Mouse (Mus musculus) gastrocnemius, postnatal 25 days (tissue): ENCODE data around the gene Abcd2. TPM values are rescaled to one million over a fixed set of nuclear protein-coding genes. Genes with fewer than 3 reads are reported as not detected.

Source experiments
- DNase-seq: peaks from one replicate; pipeline ENCODE4 v3.0.0; 2022
- long read RNA-seq, 2 experiments: library from polyadenylated mRNA; stranded (forward); transcript quantifications; one replicate each; pipeline ENCODE4 v2.0.0; 2021
- total RNA-seq, 2 experiments: library from RNA; stranded (reverse); gene quantifications; 1 replicate in 1 of 2; 2 replicates in 1 of 2; pipeline ENCODE4 v1.2.3; 2021

Abcd2 gene
- 10 to 100 TPM; 20.3 to 20.6 TPM for total RNA-seq
- long read RNA-seq, experiment 1, full-length matches to known transcripts = 12 of 18 reads
- long read RNA-seq, experiment 1, partial matches to known transcripts = 2 of 18 reads
- long read RNA-seq, experiment 1, other reads (novel, unspliced or antisense) = 4 of 18 reads
- long read RNA-seq, experiment 2, full-length matches to known transcripts = 39 of 46 reads
- long read RNA-seq, experiment 2, partial matches to known transcripts = 6 of 46 reads
- long read RNA-seq, experiment 2, other reads (novel, unspliced or antisense) = 1 of 46 reads

DNA sequence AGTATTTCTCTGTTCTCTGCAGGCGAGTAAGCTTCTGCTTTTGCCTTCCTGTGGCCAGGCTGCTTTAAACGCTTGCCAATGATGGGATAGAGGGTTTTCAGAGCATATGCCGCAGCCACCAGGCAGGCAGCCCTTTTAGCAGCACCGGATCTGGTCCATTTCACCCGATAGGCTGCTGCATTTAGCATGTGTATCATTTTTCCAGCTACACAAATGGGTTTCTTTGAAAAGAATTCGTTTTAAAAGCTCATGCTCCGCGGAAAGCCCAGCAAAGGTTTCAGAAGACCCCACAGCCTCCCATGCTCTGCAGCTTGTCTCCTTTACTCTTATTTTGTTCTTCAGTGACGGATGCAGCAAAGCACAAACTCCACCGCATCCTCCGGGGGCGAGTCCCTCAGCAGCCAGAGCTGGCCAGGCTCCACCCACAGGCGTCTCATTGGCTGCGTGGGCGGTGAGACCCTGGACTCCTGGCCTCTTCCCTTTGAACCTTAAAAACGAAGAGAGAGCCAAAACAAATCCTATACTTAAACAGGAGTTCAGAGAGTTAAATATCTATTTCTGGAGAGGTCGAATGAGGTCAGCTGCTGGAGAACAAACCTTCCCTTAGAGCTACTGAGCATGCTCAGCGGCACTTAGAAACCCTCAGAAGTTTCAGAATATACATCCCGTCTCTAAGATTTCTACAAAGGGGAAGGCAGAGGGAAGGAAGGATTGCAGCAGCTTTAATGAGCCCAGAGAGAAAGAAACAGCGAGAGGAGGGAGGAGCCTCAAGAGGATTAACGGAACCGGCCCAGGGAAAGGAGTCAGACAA, at the start of gene Abcd2:
Gene Abcd2 (minus strand): TSS at position 388 of the 811 bp plus-strand sequence.
- DNase-seq = peak; percentile 75

DNA sequence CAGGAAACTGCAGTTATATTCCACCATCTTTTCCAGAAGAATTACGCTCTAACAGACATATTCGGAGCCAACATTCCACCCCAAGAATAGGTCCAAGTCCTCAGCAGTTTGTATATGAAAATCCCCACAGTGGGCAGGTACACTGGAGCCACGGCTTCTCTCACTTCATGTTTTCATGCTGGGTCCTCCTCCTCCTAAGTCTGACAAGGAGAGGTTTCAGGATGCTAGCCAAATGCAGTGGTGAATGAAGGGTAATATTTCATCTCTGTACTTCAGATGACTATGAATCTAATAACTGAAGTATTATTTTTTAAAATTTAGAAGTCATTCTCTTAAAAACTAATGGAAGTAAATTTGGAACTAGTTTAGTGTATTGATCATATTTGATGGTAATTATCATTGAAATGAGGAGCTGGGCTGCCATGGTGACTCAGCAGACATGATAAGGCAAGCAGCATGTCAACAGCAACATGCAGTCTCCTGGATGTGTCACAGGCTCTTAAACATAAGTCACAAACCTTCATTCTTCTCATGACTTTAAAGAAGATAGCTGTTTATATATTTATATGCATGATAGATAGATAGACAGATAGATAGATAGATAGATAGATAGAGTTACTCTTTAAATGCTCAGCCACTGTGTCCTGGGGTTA, 49.2 kb upstream of the Abcd2 start:
- DNase-seq = no peak

DNA sequence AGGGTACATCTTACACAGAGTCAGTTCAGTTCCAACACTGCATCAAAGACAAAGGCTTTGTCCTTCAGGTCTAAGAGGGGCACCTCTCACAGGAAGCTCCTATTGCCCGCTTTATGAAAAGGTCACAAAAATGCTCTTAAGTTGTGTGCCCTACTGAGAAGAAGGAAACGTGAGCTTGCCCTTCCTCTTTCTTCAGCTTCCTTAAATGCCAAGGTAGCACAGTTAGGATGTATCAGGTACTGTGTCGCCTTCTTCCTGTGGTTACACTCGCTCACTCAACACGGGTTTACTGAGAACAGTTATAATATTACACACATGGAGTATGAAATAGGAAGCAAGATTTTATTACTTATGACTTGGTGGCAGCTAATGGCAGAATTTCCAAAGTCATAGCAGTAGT, 45.7 kb upstream of the Abcd2 start:
- DNase-seq = no peak

DNA sequence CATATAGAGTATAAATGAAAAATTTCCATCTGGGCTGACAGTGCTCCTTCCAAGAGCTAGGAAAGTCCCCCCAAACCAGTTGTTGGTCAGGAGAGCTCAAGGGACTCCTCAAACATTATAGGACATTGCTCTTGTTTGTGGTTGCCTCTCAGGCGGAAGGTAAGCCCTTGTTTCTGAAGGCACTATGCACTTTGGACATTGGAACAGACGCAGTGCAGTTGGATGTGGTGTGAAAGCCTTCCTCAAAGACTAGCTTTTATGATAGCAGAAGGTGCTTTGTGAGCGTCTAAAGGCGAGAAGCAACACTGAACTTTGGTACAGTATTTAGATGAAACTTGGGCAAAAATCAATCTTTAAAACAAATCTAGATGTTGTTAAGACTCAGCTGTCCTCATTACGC, 14.9 kb upstream of the Abcd2 start:
- DNase-seq = no peak

GRCm38 (mm10) chr15:91203521-91203920, 11.9 kb upstream of the Abcd2 start:
- DNase-seq = no peak

- DNase-seq = no peak
These were observed 10.9 kb upstream of the Abcd2 start for GRCm38 (mm10) chr15:91202486-91202885.

DNA sequence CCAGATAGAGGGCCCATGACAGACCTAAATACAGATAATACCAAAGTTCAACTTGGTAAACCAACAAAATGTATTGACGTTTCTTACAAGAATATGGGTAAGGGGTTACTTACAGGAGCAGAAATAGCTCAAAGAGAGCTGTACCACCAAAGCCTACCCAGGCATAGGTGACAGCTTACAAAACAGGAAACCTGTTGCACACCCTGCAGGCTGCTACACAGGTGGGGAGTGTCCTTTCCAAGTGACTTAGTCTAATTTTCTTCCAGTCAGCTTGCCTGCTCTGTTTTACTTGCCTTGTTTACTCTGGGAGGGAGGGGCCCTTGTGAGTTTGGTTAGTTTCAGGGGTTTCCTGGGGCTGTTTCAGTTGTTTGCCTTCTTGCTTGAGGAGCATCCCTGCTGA, 9.2 kb upstream of the Abcd2 start:
- no peak for DNase-seq

GRCm38 (mm10) chr15:91199256-91199905, 7.8 kb upstream of the Abcd2 start, which contains the start of gene CN725425:
Gene CN725425 (plus strand): TSS chr15:91199494.
- DNase-seq = no peak

- no peak for DNase-seq
These were observed 612 bp upstream of the Abcd2 start for GRCm38 (mm10) chr15:91192223-91192598.

DNA sequence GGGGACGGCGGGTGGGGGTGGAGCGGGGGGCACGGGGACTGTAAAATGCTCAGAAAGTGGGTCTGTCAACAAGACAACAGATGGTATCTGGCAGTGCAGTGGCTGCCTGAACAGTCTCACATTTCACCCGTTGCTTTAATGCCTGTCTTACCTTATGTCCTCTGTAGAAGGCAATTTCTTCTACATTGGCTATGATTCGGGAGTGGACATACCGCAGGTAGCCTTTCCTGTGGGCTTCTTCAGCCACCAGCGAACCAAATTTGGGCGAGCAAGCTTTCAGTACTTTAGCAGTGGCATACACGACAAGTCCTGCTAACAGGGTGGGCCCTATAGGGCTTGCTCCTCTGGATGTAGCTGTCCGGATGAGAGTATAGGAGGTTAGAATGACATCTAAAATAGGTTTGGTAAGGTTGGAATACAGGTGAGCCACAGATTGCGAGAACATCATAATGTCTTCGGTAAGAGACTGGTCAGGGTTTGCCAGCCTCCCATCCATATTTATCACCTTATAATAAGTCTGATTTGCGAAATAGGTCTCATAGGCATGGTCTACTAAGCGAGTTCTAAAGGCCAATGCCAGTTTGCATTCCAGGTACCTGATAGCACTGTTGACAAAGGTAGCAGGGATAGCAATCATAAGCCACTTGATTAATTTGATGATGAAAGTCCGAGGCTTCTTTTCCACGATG, 936 bp downstream of the Abcd2 start:
- no peak for DNase-seq

- DNase-seq = no peak
These were observed 1.6 kb downstream of the Abcd2 start for GRCm38 (mm10) chr15:91190026-91190425.

DNA sequence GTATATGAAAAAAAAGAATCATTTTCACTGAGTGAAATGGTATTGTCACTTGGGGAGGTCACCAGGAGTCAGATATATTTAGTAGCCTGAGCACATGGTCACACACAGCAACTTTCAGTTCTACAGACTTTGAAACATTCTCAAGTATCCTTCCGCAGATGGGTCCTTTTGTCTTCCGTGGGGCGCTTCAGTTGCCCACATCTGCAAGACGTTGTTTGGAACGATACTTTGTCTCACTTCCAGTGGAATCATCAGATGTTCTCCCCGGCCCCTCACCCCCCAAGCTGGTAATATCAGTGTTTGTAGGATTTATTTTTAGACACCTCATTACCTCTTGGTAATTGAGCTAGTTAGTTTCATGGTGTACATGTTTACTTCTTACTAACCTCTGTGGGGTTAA, 5.2 kb downstream of the Abcd2 start:
- DNase-seq = no peak

DNA sequence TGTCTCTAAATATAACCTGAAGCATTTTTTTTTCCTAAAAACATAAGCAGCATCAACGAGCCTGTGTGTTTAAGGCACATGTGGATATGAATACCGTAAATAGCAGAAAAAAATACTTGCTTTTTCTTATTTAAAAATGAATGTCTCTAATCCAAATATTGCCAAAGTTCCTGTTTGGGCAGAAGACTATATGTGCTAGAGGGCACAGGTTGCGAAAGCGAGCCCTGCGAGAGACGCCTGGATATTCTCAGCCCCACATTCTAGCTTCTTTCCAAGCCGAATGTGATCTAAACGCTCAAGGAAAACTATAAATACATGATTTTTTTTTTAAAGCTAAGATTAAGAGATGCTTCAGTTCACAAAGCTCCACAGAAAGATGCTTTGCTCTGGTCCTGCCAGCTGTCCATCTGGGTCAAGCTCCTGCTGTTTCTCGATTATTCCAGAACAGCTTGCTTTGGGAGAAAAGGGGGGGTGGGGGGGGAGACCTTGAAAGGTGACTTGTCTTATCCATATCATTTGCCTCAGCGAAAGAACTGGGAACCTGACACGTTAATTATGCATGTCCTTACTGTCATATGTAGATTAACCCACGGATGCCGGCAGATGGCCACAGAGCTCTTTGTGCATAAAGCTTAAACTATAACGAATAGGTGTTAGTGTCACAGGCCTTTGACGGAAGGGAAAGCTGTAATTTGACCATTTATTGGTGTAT, 11.5 kb downstream of the Abcd2 start:
- no peak for DNase-seq

- DNase-seq = no peak
These were observed 12.8 kb downstream of the Abcd2 start for GRCm38 (mm10) chr15:91178656-91179314.

GRCm38 (mm10) chr15:91172193-91172592, 19.4 kb downstream of the Abcd2 start:
- no peak for DNase-seq

GRCm38 (mm10) chr15:91171332-91171731, 20.3 kb downstream of the Abcd2 start:
- no peak for DNase-seq

GRCm38 (mm10) chr15:91170602-91171328, 20.8 kb downstream of the Abcd2 start:
- no peak for DNase-seq

DNA sequence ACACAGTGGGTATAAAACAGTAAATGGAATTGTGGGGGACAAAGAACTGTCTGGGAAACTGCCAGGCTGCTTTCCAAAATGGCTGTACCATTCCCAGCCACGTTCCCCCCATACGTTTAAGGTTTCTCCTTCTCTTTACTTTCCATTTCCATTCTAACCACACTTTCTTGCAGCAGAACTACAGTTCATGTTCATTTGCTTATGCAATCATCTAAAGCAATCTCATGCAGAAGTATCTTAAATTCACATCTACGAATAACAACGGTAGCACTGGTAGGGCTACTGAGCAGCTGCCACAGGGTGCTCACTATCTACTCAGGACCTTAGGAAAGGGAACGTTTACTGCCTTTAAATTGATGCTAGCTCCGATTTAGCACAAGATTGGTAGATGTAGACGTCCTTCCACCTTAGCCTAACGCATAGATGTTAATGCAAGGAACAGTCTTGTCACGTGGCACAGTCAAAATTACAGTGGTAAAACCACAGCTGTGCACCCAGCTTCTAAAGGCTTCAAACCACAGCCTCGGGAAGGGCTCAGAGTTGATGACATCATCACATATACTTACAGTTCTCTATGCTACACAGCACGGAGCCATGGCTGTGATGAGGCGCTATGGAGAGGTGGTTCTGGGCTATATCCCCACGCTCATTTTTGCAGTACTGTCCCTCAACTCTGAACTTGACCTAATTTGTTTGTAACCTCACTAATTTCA, 23.6 kb downstream of the Abcd2 start:
- DNase-seq = no peak

GRCm38 (mm10) chr15:91165021-91165420, 26.6 kb downstream of the Abcd2 start:
- DNase-seq = no peak
